Mouse (Mus musculus) heart, postnatal 0 days (tissue): ENCODE data around the gene Inpp5b. TPM values are rescaled to one million over a fixed set of nuclear protein-coding genes. Genes with fewer than 3 reads are reported as not detected.

ENCODE experiments used
- ATAC-seq: fragments of 200-750 bp; cut with Nextera tagmentation; 2 replicates; pipeline ENCODE4 v1.8.0; 2017; ENCODE audit warnings: low read depth, moderate number of reproducible peaks, moderate library complexity; ENCODE audit not compliant: insufficient read depth
- DNase-seq: peaks from one replicate; pipeline ENCODE4 v3.0.0-alpha.2; 2016; ENCODE audit warnings: low spot score
- H3K27ac ChIP-seq: fragments of 300-500 bp; sonication (generic); 2 replicates; pipeline ENCODE4 v1.5.1; 2014; ENCODE audit warnings: low read depth, mild to moderate bottlenecking
- H3K27me3 ChIP-seq: fragments of 300-500 bp; sonication (generic); 2 replicates; pipeline ENCODE4 v1.6.1; 2014; ENCODE audit warnings: low read length, mixed read lengths; ENCODE audit not compliant: control insufficient read depth, insufficient read depth
- H3K36me3 ChIP-seq: fragments of 300-500 bp; sonication (generic); replicated peaks from 2 replicates; pipeline ENCODE4 v1.6.1; 2014; ENCODE audit warnings: low read length, mixed read lengths; ENCODE audit not compliant: control insufficient read depth, insufficient read depth
- H3K4me1 ChIP-seq: fragments of 300-500 bp; sonication (generic); 2 replicates; pipeline ENCODE4 v1.6.1; 2014; ENCODE audit warnings: antibody characterized with exemption; ENCODE audit not compliant: control insufficient read depth, insufficient read depth
- H3K4me2 ChIP-seq: fragments of 300-500 bp; sonication (generic); 2 replicates; pipeline ENCODE4 v1.6.1; 2014; ENCODE audit warnings: low read depth, mild to moderate bottlenecking, low read length, moderate library complexity
- H3K4me3 ChIP-seq: fragments of 300-500 bp; sonication (generic); 2 replicates; pipeline ENCODE4 v1.5.1; 2014; ENCODE audit warnings: low read depth, low read length
- H3K9ac ChIP-seq: fragments of 300-500 bp; sonication (generic); replicated peaks from 2 replicates; pipeline ENCODE4 v1.6.1; 2014; ENCODE audit warnings: low read depth, low read length, mixed read lengths
- H3K9me3 ChIP-seq: fragments of 300-500 bp; sonication (generic); replicated peaks from 2 replicates; pipeline ENCODE4 v1.6.1; 2016; ENCODE audit warnings: low read length; ENCODE audit not compliant: control insufficient read depth
- CTCF ChIP-seq: IDR thresholded peaks from 2 replicates; pipeline ENCODE4 v1.5.1; 2016; ENCODE audit warnings: antibody characterized with exemption, control low read depth, low read depth
- EP300 ChIP-seq: IDR thresholded peaks from 2 replicates; pipeline ENCODE4 v1.6.1; 2016; ENCODE audit warnings: antibody characterized with exemption, low read depth
- WGBS: fragments of 180-500 bp; shearing (Covaris S2); extraction: QIAGEN DNeasy Blood & Tissue Kit; methylation state at CpG from one replicate; pipeline ENCODE4 v1.1.7; 2014; 5-methylcytosine and 5-hydroxymethylcytosine counted together
- microRNA counts: library from miRNA; unstranded; fragments of <30 nt; microRNA quantifications from one replicate; lab custom pipeline; 2015
- microRNA-seq: library from miRNA; unstranded; fragments of <30 nt; microRNA quantifications from one replicate; pipeline ENCODE4, GENCODE M21; 2016
- polyA plus RNA-seq: library from polyadenylated mRNA; unstranded; fragments of >200 nt; fragmentation: Nextera tagmentation; extraction: Ambion mirVana; gene quantifications from 2 replicates; pipeline ENCODE4 v1.2.1, GENCODE M21; 2015
- total RNA-seq: library from RNA; depleted of rRNA; stranded (reverse); fragments of >200 nt; gene quantifications from 2 replicates; pipeline ENCODE4 v1.2.3, GENCODE M21; 2014; ENCODE audit warnings: low replicate concordance; rRNA removed

Inpp5b gene
- total and polyA plus RNA-seq, 2 experiments from 2014 or later: 8.2 to 10.4 TPM

DNA sequence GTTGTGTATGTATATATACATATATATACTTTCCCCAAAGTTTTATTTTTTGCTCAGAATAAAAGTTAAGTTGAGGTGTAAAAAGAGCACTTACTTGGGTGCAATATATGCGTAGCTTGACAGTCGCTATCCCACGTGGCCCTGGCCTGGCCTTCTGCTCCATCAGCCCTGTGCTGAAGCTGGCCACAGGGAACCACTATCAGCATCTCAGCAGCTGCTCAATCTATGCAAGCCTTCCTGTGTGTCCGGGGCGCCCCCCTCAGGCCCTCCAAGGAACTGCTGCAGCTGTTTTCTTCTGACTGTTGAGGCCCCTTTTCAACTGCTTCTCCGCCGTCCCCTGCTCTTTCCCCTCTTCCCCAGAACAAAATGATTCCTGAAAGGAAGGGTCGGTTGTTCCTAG lies 105.9 kb downstream of the Inpp5b start:
- no peak overlapping the region for H3K4me2 ChIP-seq
- WGBS: 9% methylated on average over 8 of the region's 8 CpGs
- peak; percentile 82 for DNase-seq
- no peak for ATAC-seq
- no peaks in the 10 kb centered on the region for H3K9me3 ChIP-seq
- H3K4me3 ChIP-seq: no peak overlapping the region
- H3K9ac ChIP-seq: no peak overlapping the region
- no peaks in the 10 kb centered on the region for H3K27me3 ChIP-seq
- H3K4me1 ChIP-seq: peaks cover 15% of the 10 kb centered on the region
- H3K27ac ChIP-seq: no peak overlapping the region
- TF ChIP-seq CTCF: peak; percentile 87
- TF ChIP-seq EP300: no peak
- H3K36me3 ChIP-seq: peaks cover 6% of the 10 kb centered on the region

GRCm38 (mm10) chr4:124849631-124850260 lies 108.1 kb downstream of the Inpp5b start:
- H3K27me3 ChIP-seq: no peaks in the 10 kb centered on the region
- H3K9me3 ChIP-seq: no peaks in the 10 kb centered on the region
- H3K4me1 ChIP-seq: peaks cover 15% of the 10 kb centered on the region
- H3K36me3 ChIP-seq: peaks cover 23% of the 10 kb centered on the region
- DNase-seq (peak; percentile 55), ATAC-seq (no peak; the same call in 1 of the 2 replicates)
- H3K9ac ChIP-seq: peak overlapping the region; percentile 86
- no peak for TF ChIP-seq EP300
- TF ChIP-seq CTCF: no peak
- H3K4me3 ChIP-seq: peak overlapping the region; percentile 91
- peak overlapping the region; percentile 71 for H3K4me2 ChIP-seq
- WGBS: 0% methylated on average over 24 of the region's 24 CpGs
- H3K27ac ChIP-seq: peak overlapping the region; percentile 90

GRCm38 (mm10) chr4:124850261-124850913 lies 108.7 kb downstream of the Inpp5b start, which contains the start of gene Yrdc:
Yrdc (plus strand) TSS chr4:124850679.
- H3K9me3 ChIP-seq: no peaks in the 10 kb centered on the region
- H3K9ac ChIP-seq: peak within 1 kb of the TSS; percentile 86
- peak within 1 kb of the TSS; percentile 91 for H3K4me3 ChIP-seq
- H3K4me2 ChIP-seq: peak within 1 kb of the TSS; percentile 71
- peaks cover 21% of the 10 kb centered on the region for H3K36me3 ChIP-seq
- H3K27ac ChIP-seq: peak within 1 kb of the TSS; percentile 90
- under 1% methylated on average over 83 of the region's 90 CpGs for WGBS
- H3K4me1 ChIP-seq: peaks cover 15% of the 10 kb centered on the region
- ATAC-seq (peak; percentile 94), DNase-seq (peak; percentile 93)
- H3K27me3 ChIP-seq: no peaks in the 10 kb centered on the region
- no peak for TF ChIP-seq EP300
- peak; percentile 4; the same call in 1 of the 2 replicates for TF ChIP-seq CTCF

MicroRNA genes within 50 kb of the gene (microRNA counts, 519-probe panel; counts per million panel counts)
- microRNA mmu-miR-697 (lab: Ali Mortazavi, UCI): not detected
- not detected for microRNA mmu-miR-698 (lab: Ali Mortazavi, UCI)

Small RNA genes within 50 kb of the gene (microRNA-seq; reads per million reads assigned to microRNA genes)
- gene Gm24721 (not detected), gene Mir697 (not detected), gene Mir698 (not detected)

Other genes with a start within 250 kb of the Inpp5b start
- gene 3100002H09Rik, start 131.0 kb upstream of the Inpp5b start, total RNA-seq: not detected in 2 replicates
- gene 3100002H09Rik, start 131.0 kb upstream of the Inpp5b start, polyA plus RNA-seq: not detected in 2 replicates
- gene Pou3f1, start 85.0 kb upstream of the Inpp5b start, total RNA-seq: 0.04 and 1.5 TPM in 2 replicates
- 0.03 and 0.08 TPM in 2 replicates for gene Pou3f1, start 85.0 kb upstream of the Inpp5b start, polyA plus RNA-seq
- gene Utp11, start 48.2 kb upstream of the Inpp5b start, total RNA-seq: 2.6 and 5.5 TPM in 2 replicates
- 33.4 and 39.7 TPM in 2 replicates for gene Utp11, start 48.2 kb upstream of the Inpp5b start, polyA plus RNA-seq
- 7.1 and 14.5 TPM in 2 replicates for gene Fhl3, start 41.1 kb upstream of the Inpp5b start, total RNA-seq
- 6.2 and 6.5 TPM in 2 replicates for gene Fhl3, start 41.1 kb upstream of the Inpp5b start, polyA plus RNA-seq
- 15.4 and 23.6 TPM in 2 replicates for gene Sf3a3, start 27.1 kb upstream of the Inpp5b start, total RNA-seq
- 47.5 and 50.6 TPM in 2 replicates for gene Sf3a3, start 27.1 kb upstream of the Inpp5b start, polyA plus RNA-seq
- gene Mtf1, start 60.3 kb downstream of the Inpp5b start, total RNA-seq: 4.8 and 7.1 TPM in 2 replicates
- gene Mtf1, start 60.3 kb downstream of the Inpp5b start, polyA plus RNA-seq: 9.0 and 9.5 TPM in 2 replicates
- gene Yrdc, start 108.8 kb downstream of the Inpp5b start, total RNA-seq: 31.8 and 41.3 TPM in 2 replicates
- gene Yrdc, start 108.8 kb downstream of the Inpp5b start, polyA plus RNA-seq: 15.8 and 16.9 TPM in 2 replicates
- 70.2 and 127 TPM in 2 replicates for gene 1110065P20Rik, start 109.3 kb downstream of the Inpp5b start, total RNA-seq
- 51.5 and 54.3 TPM in 2 replicates for gene 1110065P20Rik, start 109.3 kb downstream of the Inpp5b start, polyA plus RNA-seq
- gene Maneal, start 120.3 kb downstream of the Inpp5b start, total RNA-seq: 0.39 TPM in 1 of 2 replicates, not detected in the other
- 0.04 and 0.11 TPM in 2 replicates for gene Maneal, start 120.3 kb downstream of the Inpp5b start, polyA plus RNA-seq
- gene Epha10, start 139.0 kb downstream of the Inpp5b start, total RNA-seq: not detected in 2 replicates
- not detected in 2 replicates for gene Epha10, start 139.0 kb downstream of the Inpp5b start, polyA plus RNA-seq
- 9.7 and 18.7 TPM in 2 replicates for gene 9930104L06Rik, start 195.2 kb downstream of the Inpp5b start, total RNA-seq
- gene 9930104L06Rik, start 195.2 kb downstream of the Inpp5b start, polyA plus RNA-seq: 6.0 and 7.1 TPM in 2 replicates
- gene Cdca8, start 197.5 kb downstream of the Inpp5b start, total RNA-seq: 26.4 and 28.5 TPM in 2 replicates
- 31.0 and 31.7 TPM in 2 replicates for gene Cdca8, start 197.5 kb downstream of the Inpp5b start, polyA plus RNA-seq
- 3.8 and 4.0 TPM in 2 replicates for gene Rspo1, start 244.6 kb downstream of the Inpp5b start, total RNA-seq
- gene Rspo1, start 244.6 kb downstream of the Inpp5b start, polyA plus RNA-seq: 1.7 and 1.9 TPM in 2 replicates